Mouse (Mus musculus) limb, embryonic 15.5 days (tissue): ENCODE data around the gene Nelfe. TPM values are rescaled to one million over a fixed set of nuclear protein-coding genes. Genes with fewer than 3 reads are reported as not detected.
A peak's percentile ranks its signal among the peaks of the same experiment; 100 is the strongest.

Experiments
- ATAC-seq: fragments of 200-750 bp; cut with Nextera tagmentation; 2 replicates; pipeline ENCODE4 v1.8.0; 2017; ENCODE audit warnings: low read depth, moderate TSS enrichment; ENCODE audit not compliant: insufficient number of reproducible peaks, low FRiP score, low TSS enrichment
- H3K27ac ChIP-seq: fragments of 300-500 bp; sonication (generic); 2 replicates; pipeline ENCODE4 v1.5.1; 2015; ENCODE audit warnings: moderate library complexity, mild to moderate bottlenecking, inconsistent platforms
- H3K27me3 ChIP-seq: fragments of 300-500 bp; sonication (generic); 2 replicates; pipeline ENCODE4 v1.6.1; 2015; ENCODE audit warnings: inconsistent platforms
- H3K36me3 ChIP-seq: fragments of 300-500 bp; sonication (generic); 2 replicates; pipeline ENCODE4 v1.6.1; 2015; ENCODE audit warnings: inconsistent platforms
- H3K4me1 ChIP-seq: fragments of 300-500 bp; sonication (generic); 2 replicates; pipeline ENCODE4 v1.6.1; 2015; ENCODE audit warnings: inconsistent platforms
- H3K4me2 ChIP-seq: fragments of 300-500 bp; sonication (generic); 2 replicates; pipeline ENCODE4 v1.6.1; 2015; ENCODE audit warnings: mild to moderate bottlenecking, inconsistent platforms
- H3K4me3 ChIP-seq: fragments of 300-500 bp; sonication (generic); 2 replicates; pipeline ENCODE4 v1.5.1; 2015; ENCODE audit warnings: mild to moderate bottlenecking, inconsistent platforms
- H3K9ac ChIP-seq: fragments of 300-500 bp; sonication (generic); 2 replicates; pipeline ENCODE4 v1.6.1; 2015; ENCODE audit warnings: inconsistent platforms
- H3K9me3 ChIP-seq: fragments of 300-500 bp; sonication (generic); 2 replicates; pipeline ENCODE4 v1.6.1; 2016; ENCODE audit warnings: inconsistent platforms
- WGBS: fragments of 180-500 bp; shearing (Covaris S2); methylation state at CpG from one replicate; pipeline ENCODE4 v1.1.7; 2015; 5-methylcytosine and 5-hydroxymethylcytosine counted together
- polyA plus RNA-seq: library from polyadenylated mRNA; unstranded; fragments of >200 nt; fragmentation: Nextera tagmentation; extraction: Ambion mirVana; gene quantifications from 2 replicates; pipeline ENCODE4 v1.2.1, GENCODE M21; 2015

Gene Nelfe
- polyA plus RNA-seq, 1 experiment from 2014 or later: 90.1 TPM

DNA sequence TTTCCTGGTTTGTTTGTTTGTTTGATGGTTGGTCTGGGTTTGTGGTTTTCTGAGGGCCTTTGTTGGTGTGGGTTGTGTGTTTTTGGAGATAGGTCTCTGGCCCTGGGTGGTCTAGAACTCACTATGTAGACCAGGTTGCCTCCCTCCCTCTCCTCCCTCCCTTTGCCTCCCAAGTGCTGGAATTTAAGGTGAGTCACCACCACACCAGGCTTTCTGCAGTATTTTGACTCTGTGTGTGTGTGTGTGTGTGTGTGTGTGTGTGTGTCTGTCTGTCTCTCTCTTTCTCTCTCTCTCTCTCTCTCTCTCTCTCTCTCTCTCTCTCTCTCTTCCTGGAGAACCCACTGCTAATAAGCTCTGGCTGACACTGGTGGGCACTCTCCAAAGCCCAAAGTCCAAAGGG lies 31.0 kb downstream of the Nelfe start:
- ATAC-seq: no peak
- no peak overlapping the region for H3K4me3 ChIP-seq
- peaks cover 5% of the 10 kb centered on the region; the same call in 1 of the 2 replicates for H3K4me1 ChIP-seq
- no peaks in the 10 kb centered on the region for H3K9me3 ChIP-seq
- no peak overlapping the region for H3K4me2 ChIP-seq
- no peak overlapping the region for H3K9ac ChIP-seq
- no peak overlapping the region for H3K27ac ChIP-seq
- H3K36me3 ChIP-seq: no peaks in the 10 kb centered on the region
- H3K27me3 ChIP-seq: peaks cover 5% of the 10 kb centered on the region

DNA sequence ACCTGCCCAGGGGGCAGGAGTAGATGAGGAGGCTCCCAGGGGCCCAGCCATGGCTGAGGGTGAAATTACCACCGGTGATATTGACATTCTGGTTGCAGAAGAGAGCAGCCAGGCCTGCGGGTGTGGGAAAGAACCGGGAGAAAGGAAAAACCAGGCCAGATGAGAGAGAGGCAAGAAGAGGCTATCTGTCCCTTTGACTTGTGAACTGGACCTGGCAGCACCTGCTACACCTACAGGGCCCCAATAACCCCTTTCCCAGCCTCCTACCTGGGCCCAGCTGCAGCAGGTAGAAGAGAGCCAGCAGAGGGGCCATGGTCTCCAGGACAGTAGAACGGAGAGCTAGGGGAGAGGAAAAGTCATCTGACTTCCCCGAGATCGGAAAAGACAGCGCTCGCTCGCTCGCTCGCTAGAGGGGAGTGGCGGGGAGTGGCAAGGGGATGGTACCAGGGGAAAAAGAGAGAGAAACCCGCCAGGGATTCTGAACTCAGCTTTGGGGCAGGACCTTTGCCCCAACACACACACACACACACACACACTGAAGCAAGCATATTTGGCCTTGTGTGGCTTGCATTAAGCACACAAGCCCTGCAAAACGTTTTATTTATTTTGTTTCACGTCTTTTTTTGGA lies 31.6 kb downstream of the Nelfe start, which contains the start of gene Gm20547:
Gene Gm20547, minus strand, starts transcription at position 360 of the 628 bp plus-strand sequence.
- H3K27ac ChIP-seq: no peak within 1 kb of the TSS
- peaks cover 5% of the 10 kb centered on the region for H3K27me3 ChIP-seq
- no peak within 1 kb of the TSS for H3K4me3 ChIP-seq
- no peaks in the 10 kb centered on the region for H3K36me3 ChIP-seq
- H3K4me2 ChIP-seq: 0 out of 2 replicates have a peak within 1 kb of the TSS, but pooled peaks have one; percentile 12
- H3K9me3 ChIP-seq: no peaks in the 10 kb centered on the region
- WGBS: 10% methylated on average over 15 of the region's 15 CpGs
- H3K9ac ChIP-seq: no peak within 1 kb of the TSS
- H3K4me1 ChIP-seq: peaks cover 5% of the 10 kb centered on the region; the same call in 1 of the 2 replicates
- ATAC-seq: no peak

DNA sequence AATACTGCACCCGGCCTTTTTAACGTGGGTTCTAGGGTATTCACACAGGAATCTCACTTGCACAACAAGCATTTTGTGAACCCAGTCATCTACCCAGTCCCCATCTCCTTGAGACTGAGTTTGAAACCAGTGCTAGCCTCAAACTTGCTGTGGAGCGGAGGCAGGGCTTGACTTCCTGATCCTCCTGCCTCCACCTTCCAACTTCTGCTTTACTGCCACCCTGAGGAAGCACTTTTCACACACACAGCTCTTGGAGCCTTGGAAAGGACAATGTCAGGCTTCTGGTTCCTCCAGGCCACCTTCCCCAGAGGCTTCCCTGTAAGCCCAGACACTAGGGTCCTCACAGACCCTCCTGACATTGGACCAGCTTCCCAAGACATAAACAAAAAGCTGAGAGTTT lies 33.1 kb downstream of the Nelfe start:
- H3K4me3 ChIP-seq: no peak overlapping the region
- H3K27ac ChIP-seq: no peak overlapping the region
- no peak overlapping the region for H3K9ac ChIP-seq
- no peaks in the 10 kb centered on the region for H3K36me3 ChIP-seq
- H3K4me1 ChIP-seq: peaks cover 5% of the 10 kb centered on the region; the same call in 1 of the 2 replicates
- no peak for ATAC-seq
- H3K9me3 ChIP-seq: no peaks in the 10 kb centered on the region
- H3K27me3 ChIP-seq: peaks cover 5% of the 10 kb centered on the region
- H3K4me2 ChIP-seq: no peak overlapping the region
- 61% methylated on average over 3 of the region's 3 CpGs for WGBS

DNA sequence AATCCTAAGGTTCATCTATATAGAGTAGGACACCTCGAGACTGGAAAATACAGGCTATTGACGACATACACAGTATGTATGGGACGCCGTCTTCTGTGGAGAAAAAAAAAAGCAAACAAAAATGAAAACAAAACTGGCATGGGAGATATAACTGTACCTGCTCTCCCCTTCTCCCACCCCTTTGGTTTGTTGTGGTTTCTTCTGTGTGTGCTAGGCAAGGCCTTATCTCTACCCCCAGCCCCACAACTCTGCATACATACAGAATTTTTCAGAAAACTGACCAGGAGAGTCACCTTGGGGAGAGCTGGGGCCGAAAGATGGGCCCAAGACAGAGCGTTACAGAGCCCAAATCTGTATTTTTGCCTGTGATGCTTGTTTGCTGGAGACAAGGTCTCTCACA lies 34.5 kb downstream of the Nelfe start:
- Histone ChIP-seq H3K27ac (no peak overlapping the region), H3K9ac (no peak overlapping the region), H3K9me3 (no peaks in the 10 kb centered on the region), H3K4me1 (peaks cover 5% of the 10 kb centered on the region; the same call in 1 of the 2 replicates), H3K36me3 (no peaks in the 10 kb centered on the region), H3K4me2 (no peak overlapping the region), H3K27me3 (peaks cover 5% of the 10 kb centered on the region), H3K4me3 (no peak overlapping the region)
- no peak for ATAC-seq
- WGBS: 87% methylated on average over 6 of the region's 6 CpGs

DNA sequence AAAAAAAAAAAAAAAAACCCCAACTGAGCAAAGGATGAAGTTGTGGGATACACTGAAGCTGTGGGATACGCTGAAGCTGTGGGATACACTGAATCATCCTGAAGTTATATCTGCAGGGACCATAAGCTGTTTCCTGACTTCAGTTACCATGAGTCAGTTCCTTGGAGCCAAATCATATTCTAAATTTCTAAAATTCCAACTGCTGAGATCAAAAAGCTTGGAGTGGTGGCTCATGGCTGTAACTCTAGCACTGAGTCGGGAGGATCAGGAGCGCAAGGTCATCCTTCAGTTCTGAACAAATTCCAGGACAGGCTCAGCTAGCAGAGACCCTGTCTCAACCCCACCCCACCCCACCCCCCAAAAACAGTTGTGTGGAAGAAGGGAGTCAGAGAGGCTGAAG lies 35.4 kb downstream of the Nelfe start:
- Histone ChIP-seq H3K4me3 (no peak overlapping the region), H3K9ac (no peak overlapping the region), H3K9me3 (no peaks in the 10 kb centered on the region), H3K36me3 (no peaks in the 10 kb centered on the region), H3K27ac (no peak overlapping the region), H3K4me2 (no peak overlapping the region), H3K27me3 (peaks cover 5% of the 10 kb centered on the region), H3K4me1 (peaks cover 5% of the 10 kb centered on the region; the same call in 1 of the 2 replicates)
- no peak for ATAC-seq
- WGBS: 54% methylated on average over 3 of the region's 3 CpGs

DNA sequence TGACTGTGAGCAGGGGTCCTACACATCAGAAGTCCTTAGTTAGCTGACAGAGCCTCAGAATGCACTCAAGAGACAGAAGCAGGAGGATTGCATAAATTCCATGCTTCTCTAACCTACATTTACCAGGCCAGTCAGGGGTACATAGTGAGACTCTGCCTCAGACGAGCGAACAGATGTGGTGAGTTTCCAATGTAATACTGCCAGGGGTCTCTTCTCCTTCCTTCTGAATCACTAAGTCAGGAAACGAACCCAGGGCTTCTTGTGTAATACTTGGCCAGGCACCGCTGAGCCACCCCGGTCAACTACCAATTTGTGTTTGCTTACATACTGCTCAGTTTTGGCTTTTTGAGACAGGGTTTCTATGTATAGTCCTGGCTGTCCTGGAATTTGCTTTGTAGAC lies 37.8 kb downstream of the Nelfe start:
- ATAC-seq: no peak
- WGBS: 87% methylated on average over 5 of the region's 5 CpGs
- Histone ChIP-seq H3K27ac (no peak overlapping the region), H3K4me2 (no peak overlapping the region), H3K27me3 (no peaks in the 10 kb centered on the region), H3K36me3 (no peaks in the 10 kb centered on the region), H3K4me1 (0 out of 2 replicates have a peak, but pooled peaks cover 5% of the 10 kb centered on the region), H3K4me3 (no peak overlapping the region), H3K9ac (no peak overlapping the region), H3K9me3 (no peaks in the 10 kb centered on the region)

DNA sequence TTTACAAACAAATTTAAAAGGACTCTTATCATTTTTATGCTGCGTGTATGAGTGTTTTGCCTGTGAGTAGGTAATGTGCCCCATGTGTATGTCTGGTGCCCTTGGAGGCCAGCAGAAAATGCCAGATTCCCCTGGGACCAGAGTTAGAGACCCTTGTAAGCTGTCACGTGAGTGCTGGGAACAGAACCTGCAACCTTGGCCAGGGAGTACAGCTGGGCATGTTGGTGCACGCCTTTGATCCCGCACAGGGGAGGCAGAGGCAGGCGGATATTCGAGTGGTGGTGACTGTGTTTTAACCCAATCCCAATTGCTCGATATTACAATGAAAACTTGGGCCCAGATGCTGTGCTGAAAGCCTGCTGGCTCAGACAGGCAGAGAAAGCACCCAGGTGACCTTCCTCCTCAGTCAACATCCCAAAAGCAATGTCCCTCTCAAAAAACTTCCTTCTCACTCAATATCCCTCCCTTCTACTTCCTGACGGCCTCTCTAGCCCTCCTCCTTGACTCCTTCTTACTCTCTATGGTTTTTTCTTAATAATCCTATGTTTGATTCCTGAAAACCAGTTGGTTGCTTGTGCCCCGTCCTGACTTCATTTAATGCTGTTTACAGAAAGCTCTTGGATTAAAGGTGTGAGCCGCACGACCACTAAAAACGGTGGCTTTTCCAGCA lies 40.0 kb downstream of the Nelfe start:
- Histone ChIP-seq H3K36me3 (no peaks in the 10 kb centered on the region), H3K4me1 (peaks cover 10% of the 10 kb centered on the region), H3K9ac (no peak overlapping the region), H3K4me3 (no peak overlapping the region), H3K4me2 (no peak overlapping the region), H3K9me3 (no peaks in the 10 kb centered on the region), H3K27me3 (no peaks in the 10 kb centered on the region), H3K27ac (no peak overlapping the region)
- ATAC-seq: no peak
- WGBS: 84% methylated on average over 12 of the region's 12 CpGs

DNA sequence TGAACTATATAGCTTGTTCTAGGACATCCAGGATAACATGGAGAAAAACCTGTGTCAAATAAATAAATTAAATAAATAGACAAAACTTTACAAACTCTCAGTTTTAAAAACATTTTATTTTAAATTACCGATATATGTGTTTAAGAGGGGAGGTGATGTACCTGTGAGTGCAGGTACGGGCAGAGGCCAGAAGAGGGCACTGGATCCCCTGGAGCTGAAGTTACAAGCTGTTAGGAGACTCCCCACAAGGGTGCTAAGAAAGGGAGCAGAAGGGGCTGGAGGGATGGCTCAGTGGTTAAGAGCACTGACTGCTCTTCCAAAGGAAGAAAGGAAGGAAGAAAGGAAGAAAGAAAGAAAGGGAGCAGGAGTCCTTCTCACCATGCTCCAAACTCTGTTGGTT lies 41.2 kb downstream of the Nelfe start:
- ATAC-seq: no peak
- WGBS: 91% methylated on average over 2 of the region's 2 CpGs
- Histone ChIP-seq H3K9me3 (no peaks in the 10 kb centered on the region), H3K27ac (no peak overlapping the region), H3K36me3 (peaks cover 6% of the 10 kb centered on the region; the same call in 1 of the 2 replicates), H3K4me3 (no peak overlapping the region), H3K4me1 (peaks cover 22% of the 10 kb centered on the region), H3K4me2 (no peak overlapping the region), H3K9ac (no peak overlapping the region), H3K27me3 (no peaks in the 10 kb centered on the region)

DNA sequence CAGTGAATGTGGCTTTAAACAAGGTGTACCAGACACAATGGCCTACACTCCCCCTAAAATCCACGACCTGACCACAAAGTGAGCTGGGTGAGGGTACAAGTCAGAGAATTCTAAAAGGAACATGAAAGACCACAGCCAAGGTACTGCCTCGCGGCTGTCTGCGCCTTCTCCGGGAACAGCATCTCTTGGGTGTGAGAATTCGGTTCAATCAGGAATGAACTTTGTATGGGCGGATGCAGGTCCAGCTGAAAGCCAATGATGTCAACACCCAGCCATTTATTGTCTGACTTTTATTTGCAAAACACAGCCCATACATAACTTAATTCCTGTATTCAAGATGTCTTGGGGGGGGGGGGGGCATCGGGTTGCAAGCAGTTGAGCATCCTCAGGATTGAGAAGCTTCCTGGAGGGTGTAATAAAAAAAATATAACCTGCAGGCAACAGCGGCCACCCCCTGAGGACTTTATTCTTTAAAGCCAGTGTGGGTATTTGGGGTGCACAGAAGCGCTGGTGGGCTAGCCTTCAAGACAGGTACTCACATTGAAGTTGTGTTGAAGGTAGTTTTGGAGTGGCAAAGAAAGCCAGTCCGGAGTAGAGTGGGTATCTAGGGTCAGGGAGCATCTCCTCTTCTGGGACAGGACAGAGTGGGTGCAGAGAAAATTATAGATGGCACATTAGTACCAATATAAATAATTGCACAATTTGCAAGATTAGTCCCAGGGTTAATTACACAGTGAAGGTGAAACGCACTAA lies 43.1 kb downstream of the Nelfe start:
- Histone ChIP-seq H3K9ac (no peak overlapping the region), H3K4me1 (peaks cover 33% of the 10 kb centered on the region), H3K4me2 (peak overlapping the region; percentile 84), H3K9me3 (no peaks in the 10 kb centered on the region), H3K36me3 (peaks cover 8% of the 10 kb centered on the region; the same call in 1 of the 2 replicates), H3K27ac (peak overlapping the region; percentile 93), H3K4me3 (peak overlapping the region; percentile 74), H3K27me3 (no peaks in the 10 kb centered on the region)
- ATAC-seq: no peak
- 68% methylated on average over 12 of the region's 12 CpGs for WGBS

DNA sequence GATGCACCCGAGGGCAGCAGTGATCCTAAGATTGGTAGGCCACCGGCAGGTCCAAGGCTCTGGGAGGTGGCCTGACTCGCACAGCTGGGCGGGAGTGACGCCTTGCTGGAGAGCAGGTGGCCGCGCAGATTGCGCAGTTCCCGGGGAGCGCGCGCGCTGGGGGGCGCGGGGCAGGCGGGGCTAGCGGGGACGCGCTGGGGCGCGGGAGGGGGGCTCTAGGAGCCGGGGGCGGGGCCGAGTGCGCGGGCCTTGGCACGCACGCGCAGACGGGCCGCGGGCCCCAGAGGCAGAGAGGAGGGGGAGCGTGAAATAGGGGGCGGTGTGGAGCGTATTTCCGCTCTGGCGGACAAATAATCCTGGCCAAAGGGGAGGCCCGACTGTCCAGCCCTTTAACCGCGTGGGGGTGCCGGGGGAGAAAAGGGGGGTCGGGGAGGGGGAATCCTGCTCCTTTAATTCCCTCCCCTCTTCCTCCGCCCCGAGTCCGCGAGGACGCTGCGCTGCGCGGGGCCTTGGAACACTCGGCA lies 43.9 kb downstream of the Nelfe start:
- ATAC-seq: peak; percentile 91
- peaks cover 33% of the 10 kb centered on the region for H3K4me1 ChIP-seq
- H3K27me3 ChIP-seq: no peaks in the 10 kb centered on the region
- H3K4me2 ChIP-seq: peak overlapping the region; percentile 84
- no peaks in the 10 kb centered on the region for H3K9me3 ChIP-seq
- H3K9ac ChIP-seq: peak overlapping the region; percentile 69
- peak overlapping the region; percentile 74 for H3K4me3 ChIP-seq
- peaks cover 8% of the 10 kb centered on the region; the same call in 1 of the 2 replicates for H3K36me3 ChIP-seq
- peak overlapping the region; percentile 93 for H3K27ac ChIP-seq
- under 1% methylated on average over 40 of the region's 51 CpGs for WGBS

DNA sequence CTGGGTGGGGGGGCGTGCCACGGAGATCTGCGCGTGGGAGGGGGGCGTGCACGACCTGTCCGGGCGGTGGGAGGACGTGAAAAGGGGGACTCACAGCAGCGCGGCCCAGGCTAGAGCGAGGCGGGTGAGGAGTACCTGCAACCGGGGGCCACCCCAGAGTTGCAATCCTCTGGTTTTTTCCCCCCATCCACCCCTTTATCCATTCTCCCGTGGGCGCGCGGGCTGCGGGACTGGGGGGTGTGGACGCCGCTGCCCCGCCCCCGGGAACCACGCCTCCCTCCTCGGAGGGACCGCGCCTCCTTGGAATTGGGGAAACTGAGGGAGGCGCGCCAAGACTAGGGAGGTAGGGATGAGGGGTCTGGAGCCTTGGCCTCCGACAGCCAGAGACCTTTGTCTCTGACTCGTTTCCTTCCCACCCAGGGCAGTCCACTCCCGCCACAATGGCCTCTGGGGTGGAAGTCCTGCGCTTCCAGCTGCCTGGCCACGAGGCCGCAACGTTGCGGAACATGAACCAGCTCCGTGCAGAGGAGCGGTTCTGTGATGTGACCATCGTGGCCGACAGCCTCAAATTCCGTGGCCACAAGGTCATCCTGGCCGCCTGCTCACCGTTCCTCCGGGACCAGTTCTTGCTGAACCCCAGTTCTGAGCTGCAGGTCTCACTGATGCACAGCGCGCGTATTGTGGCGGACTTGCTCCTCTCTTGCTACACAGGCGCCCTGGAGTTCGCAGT lies 44.8 kb downstream of the Nelfe start:
- peak overlapping the region; percentile 69 for H3K9ac ChIP-seq
- H3K27me3 ChIP-seq: no peaks in the 10 kb centered on the region
- peaks cover 8% of the 10 kb centered on the region; the same call in 1 of the 2 replicates for H3K36me3 ChIP-seq
- H3K4me3 ChIP-seq: peak overlapping the region; percentile 74
- no peaks in the 10 kb centered on the region for H3K9me3 ChIP-seq
- H3K4me1 ChIP-seq: peaks cover 37% of the 10 kb centered on the region
- 0 out of 2 replicates have a peak, but pooled peaks have one; percentile 3 for ATAC-seq
- WGBS: 7% methylated on average over 50 of the region's 51 CpGs
- H3K4me2 ChIP-seq: peak overlapping the region; percentile 84
- H3K27ac ChIP-seq: peak overlapping the region; percentile 93
